Mouse (Mus musculus) heart, postnatal 0 days (tissue): ENCODE data around the gene Map4k3. TPM values are rescaled to one million over a fixed set of nuclear protein-coding genes. Genes with fewer than 3 reads are reported as not detected.

Experiments used
- ATAC-seq: fragments of 200-750 bp; cut with Nextera tagmentation; 2 replicates; pipeline ENCODE4 v1.8.0; 2017; ENCODE audit warnings: low read depth, moderate number of reproducible peaks, moderate library complexity; ENCODE audit not compliant: insufficient read depth
- DNase-seq: peaks from one replicate; pipeline ENCODE4 v3.0.0-alpha.2; 2016; ENCODE audit warnings: low spot score
- H3K27ac ChIP-seq: fragments of 300-500 bp; sonication (generic); 2 replicates; pipeline ENCODE4 v1.5.1; 2014; ENCODE audit warnings: low read depth, mild to moderate bottlenecking
- H3K27me3 ChIP-seq: fragments of 300-500 bp; sonication (generic); 2 replicates; pipeline ENCODE4 v1.6.1; 2014; ENCODE audit warnings: low read length, mixed read lengths; ENCODE audit not compliant: control insufficient read depth, insufficient read depth
- H3K36me3 ChIP-seq: fragments of 300-500 bp; sonication (generic); replicated peaks from 2 replicates; pipeline ENCODE4 v1.6.1; 2014; ENCODE audit warnings: low read length, mixed read lengths; ENCODE audit not compliant: control insufficient read depth, insufficient read depth
- H3K4me1 ChIP-seq: fragments of 300-500 bp; sonication (generic); 2 replicates; pipeline ENCODE4 v1.6.1; 2014; ENCODE audit warnings: antibody characterized with exemption; ENCODE audit not compliant: control insufficient read depth, insufficient read depth
- H3K4me2 ChIP-seq: fragments of 300-500 bp; sonication (generic); 2 replicates; pipeline ENCODE4 v1.6.1; 2014; ENCODE audit warnings: low read depth, mild to moderate bottlenecking, low read length, moderate library complexity
- H3K4me3 ChIP-seq: fragments of 300-500 bp; sonication (generic); 2 replicates; pipeline ENCODE4 v1.5.1; 2014; ENCODE audit warnings: low read depth, low read length
- H3K9ac ChIP-seq: fragments of 300-500 bp; sonication (generic); replicated peaks from 2 replicates; pipeline ENCODE4 v1.6.1; 2014; ENCODE audit warnings: low read depth, low read length, mixed read lengths
- H3K9me3 ChIP-seq: fragments of 300-500 bp; sonication (generic); replicated peaks from 2 replicates; pipeline ENCODE4 v1.6.1; 2016; ENCODE audit warnings: low read length; ENCODE audit not compliant: control insufficient read depth
- CTCF ChIP-seq: IDR thresholded peaks from 2 replicates; pipeline ENCODE4 v1.5.1; 2016; ENCODE audit warnings: antibody characterized with exemption, control low read depth, low read depth
- EP300 ChIP-seq: IDR thresholded peaks from 2 replicates; pipeline ENCODE4 v1.6.1; 2016; ENCODE audit warnings: antibody characterized with exemption, low read depth
- WGBS: fragments of 180-500 bp; shearing (Covaris S2); extraction: QIAGEN DNeasy Blood & Tissue Kit; methylation state at CpG from one replicate; pipeline ENCODE4 v1.1.7; 2014; 5-methylcytosine and 5-hydroxymethylcytosine counted together
- polyA plus RNA-seq: library from polyadenylated mRNA; unstranded; fragments of >200 nt; fragmentation: Nextera tagmentation; extraction: Ambion mirVana; gene quantifications from 2 replicates; pipeline ENCODE4 v1.2.1, GENCODE M21; 2015
- total RNA-seq: library from RNA; depleted of rRNA; stranded (reverse); fragments of >200 nt; gene quantifications from 2 replicates; pipeline ENCODE4 v1.2.3, GENCODE M21; 2014; ENCODE audit warnings: low replicate concordance

The Map4k3 gene
- total and polyA plus RNA-seq, 2 experiments from 2014 or later = 16.7 to 38.0 TPM

- H3K9ac ChIP-seq = no peak overlapping the region
Measured at GRCm38 (mm10) chr17:80583051-80583450, 145.2 kb downstream of the Map4k3 start.

GRCm38 (mm10) chr17:80579901-80580300 is 148.4 kb downstream of the Map4k3 start:
- ATAC-seq (no peak), DNase-seq (no peak)
- TF ChIP-seq CTCF (no peak), EP300 (no peak)
- H3K9ac ChIP-seq = no peak overlapping the region
- H3K36me3 ChIP-seq = peaks cover 47% of the 10 kb centered on the region
- H3K27me3 ChIP-seq = no peaks in the 10 kb centered on the region
- H3K27ac ChIP-seq = no peak overlapping the region
- H3K4me1 ChIP-seq = no peaks in the 10 kb centered on the region; the same call in 1 of the 2 replicates
- no peak overlapping the region for H3K4me2 ChIP-seq
- 69% methylated on average over 6 of the region's 6 CpGs for WGBS
- no peak overlapping the region for H3K4me3 ChIP-seq
- H3K9me3 ChIP-seq = no peaks in the 10 kb centered on the region

More at GRCm38 (mm10) chr17:80583051-80583450, 145.2 kb downstream of the Map4k3 start:
- Histone ChIP-seq H3K27ac (no peak overlapping the region), H3K36me3 (peaks cover 54% of the 10 kb centered on the region), H3K27me3 (no peaks in the 10 kb centered on the region), H3K9me3 (no peaks in the 10 kb centered on the region), H3K4me3 (no peak overlapping the region), H3K4me2 (no peak overlapping the region), H3K4me1 (no peaks in the 10 kb centered on the region)
- WGBS = 86% methylated on average over 6 of the region's 6 CpGs
- TF ChIP-seq CTCF (no peak), EP300 (no peak)
- DNase-seq = no peak
- no peak for ATAC-seq

- Histone ChIP-seq H3K4me2 (no peak overlapping the region), H3K27me3 (no peaks in the 10 kb centered on the region), H3K36me3 (peaks cover 38% of the 10 kb centered on the region), H3K4me1 (no peaks in the 10 kb centered on the region; the same call in 1 of the 2 replicates), H3K9me3 (no peaks in the 10 kb centered on the region), H3K4me3 (no peak overlapping the region), H3K27ac (no peak overlapping the region), H3K9ac (no peak overlapping the region)
- ATAC-seq (no peak), DNase-seq (no peak)
- no peak for TF ChIP-seq EP300
- TF ChIP-seq CTCF = no peak
- WGBS = 91% methylated on average over 9 of the region's 9 CpGs
Measured at GRCm38 (mm10) chr17:80579089-80579488, 149.2 kb downstream of the Map4k3 start.

- H3K9me3 ChIP-seq = no peaks in the 10 kb centered on the region
- TF ChIP-seq CTCF = no peak
- TF ChIP-seq EP300 = no peak
- peaks cover 28% of the 10 kb centered on the region for H3K36me3 ChIP-seq
- H3K4me1 ChIP-seq = no peaks in the 10 kb centered on the region; the same call in 1 of the 2 replicates
- H3K9ac ChIP-seq = no peak overlapping the region
- H3K4me3 ChIP-seq = no peak overlapping the region
- WGBS = 100% methylated on average over 1 of the region's 1 CpGs
- no peaks in the 10 kb centered on the region for H3K27me3 ChIP-seq
- no peak overlapping the region for H3K27ac ChIP-seq
- ATAC-seq (no peak), DNase-seq (no peak)
- no peak overlapping the region for H3K4me2 ChIP-seq
Measured at GRCm38 (mm10) chr17:80578041-80578440, 150.2 kb downstream of the Map4k3 start.

GRCm38 (mm10) chr17:80577639-80578038 is 150.6 kb downstream of the Map4k3 start, which contains the start of gene Cdkl4:
Cdkl4 (minus strand) TSS chr17:80577813.
- TF ChIP-seq CTCF = no peak
- no peak for TF ChIP-seq EP300
- Histone ChIP-seq H3K9me3 (no peaks in the 10 kb centered on the region), H3K27me3 (no peaks in the 10 kb centered on the region), H3K36me3 (peaks cover 24% of the 10 kb centered on the region), H3K4me2 (peak within 1 kb of the TSS; percentile 78), H3K9ac (0 out of 2 replicates have a peak within 1 kb of the TSS, but pooled peaks have one; percentile 24), H3K27ac (no peak within 1 kb of the TSS), H3K4me1 (no peaks in the 10 kb centered on the region; the same call in 1 of the 2 replicates), H3K4me3 (peak within 1 kb of the TSS; percentile 40)
- DNase-seq = no peak
- 62% methylated on average over 15 of the region's 15 CpGs for WGBS
- no peak for ATAC-seq

- Histone ChIP-seq H3K9me3 (no peaks in the 10 kb centered on the region), H3K27me3 (no peaks in the 10 kb centered on the region), H3K9ac (0 out of 2 replicates have a peak overlapping the region, but pooled peaks have one; percentile 24), H3K4me1 (no peaks in the 10 kb centered on the region; the same call in 1 of the 2 replicates), H3K4me2 (peak overlapping the region; percentile 78), H3K4me3 (peak overlapping the region; percentile 40), H3K27ac (no peak overlapping the region), H3K36me3 (peaks cover 20% of the 10 kb centered on the region; the same call in 1 of the 2 replicates)
- ATAC-seq (peak; percentile 71; the same call in 1 of the 2 replicates), DNase-seq (peak; percentile 34)
- WGBS = under 1% methylated on average over 30 of the region's 30 CpGs
- TF ChIP-seq EP300 = no peak
- TF ChIP-seq CTCF = no peak
Measured at GRCm38 (mm10) chr17:80577214-80577613, 151.1 kb downstream of the Map4k3 start.
